Mouse (Mus musculus) frontal cortex, postnatal 14 days (tissue): ENCODE results near the gene Hsd3b7.
A peak's percentile ranks its signal among the peaks of the same experiment; 100 is the strongest.
"Not testable (repeated sequence)": the region's sequence is repeated elsewhere in the genome, so short reads cannot be mapped to it uniquely, and the experiment has no call there.

Source experiments
- DNase-seq, 2 experiments: peaks; one replicate each; pipeline ENCODE4 v3.0.0; 2022; ENCODE audit warnings: low spot score in 2 of 2

Gene Hsd3b7

GRCm38 (mm10) chr7:127775837-127776236 is 24.6 kb upstream of the Hsd3b7 start:
- DNase-seq = not testable (repeated sequence)

- peak; percentile 78 to 87 for DNase-seq
Measured at GRCm38 (mm10) chr7:127776426-127776825, 24.0 kb upstream of the Hsd3b7 start, which contains the start of gene Setd1a. TSS of gene Setd1a (plus strand) at chr7:127776670.

- DNase-seq = peak; percentile 93 to 96
Measured at GRCm38 (mm10) chr7:127776878-127777473, 23.4 kb upstream of the Hsd3b7 start.

GRCm38 (mm10) chr7:127777474-127778266 is 22.7 kb upstream of the Hsd3b7 start:
- peak in 1 of 2 experiments; percentile 25 for DNase-seq

- DNase-seq = no peak
Measured at GRCm38 (mm10) chr7:127778350-127778749, 22.1 kb upstream of the Hsd3b7 start.

- no peak for DNase-seq
Measured at GRCm38 (mm10) chr7:127785308-127785707, 15.1 kb upstream of the Hsd3b7 start, which contains the start of gene Gm49388. TSS of gene Gm49388 (plus strand) at chr7:127785608.

- DNase-seq = no peak
Measured at GRCm38 (mm10) chr7:127797076-127797845, 3.1 kb upstream of the Hsd3b7 start.

- DNase-seq = no peak
Measured at GRCm38 (mm10) chr7:127798591-127798990, 1.8 kb upstream of the Hsd3b7 start.

GRCm38 (mm10) chr7:127799211-127799610 is 1.2 kb upstream of the Hsd3b7 start:
- no peak for DNase-seq

GRCm38 (mm10) chr7:127799738-127800137 is 666 bp upstream of the Hsd3b7 start:
- DNase-seq = no peak

- DNase-seq = no peak
Measured at GRCm38 (mm10) chr7:127801010-127801621, 712 bp downstream of the Hsd3b7 start.

- DNase-seq = no peak
Measured at GRCm38 (mm10) chr7:127802313-127802712, 1.9 kb downstream of the Hsd3b7 start.

- no peak for DNase-seq
Measured at GRCm38 (mm10) chr7:127808821-127809220, 8.4 kb downstream of the Hsd3b7 start.

- no peak for DNase-seq
Measured at GRCm38 (mm10) chr7:127809846-127810245, 9.4 kb downstream of the Hsd3b7 start.

- no peak for DNase-seq
Measured at GRCm38 (mm10) chr7:127810650-127811049, 10.2 kb downstream of the Hsd3b7 start.

- DNase-seq = no peak
Measured at GRCm38 (mm10) chr7:127811240-127811639, 10.8 kb downstream of the Hsd3b7 start.

- no peak for DNase-seq
Measured at GRCm38 (mm10) chr7:127812292-127812691, 11.9 kb downstream of the Hsd3b7 start.

- no peak for DNase-seq
Measured at GRCm38 (mm10) chr7:127813821-127814220, 13.4 kb downstream of the Hsd3b7 start.

- DNase-seq = peak in 1 of 2 experiments; percentile 62
Measured at GRCm38 (mm10) chr7:127814241-127814921, 14.0 kb downstream of the Hsd3b7 start.

- DNase-seq = no peak
Measured at GRCm38 (mm10) chr7:127815116-127815665, 14.8 kb downstream of the Hsd3b7 start.
